In genomic region chr17:86464689-86465363, GRCm38 (mm10) we compare ENCODE assay signal across 9 mouse cellular contexts. TPM values are rescaled to one million over a fixed set of nuclear protein-coding genes. Genes with fewer than 3 reads are reported as not detected.
A peak's percentile ranks its signal among the peaks of the same experiment; 100 is the strongest.
DNase-seq lines count a peak whose midpoint lies in the region; ATAC-seq lines count a peak whose summit lies in the region.
"Had no signal": no experiment of that assay in that cellular context is flagged by ENCODE, and none has a peak within 500 bp of the region (broad histone marks: within the 10 kb centered on the region; RNA-seq: fewer than 3 reads in every experiment).

No protein-coding gene starts in this region.

- peak; percentile 42 for DNase-seq in right cerebral cortex, adult 2 months (ENCODE audit: low spot score in 2 of 2)
- no peak for DNase-seq in right cerebral cortex, postnatal 36 days (ENCODE audit: low spot score in 2 of 2)
- peak; percentile 41 for DNase-seq in layer of hippocampus, adult 9-10 months (ENCODE audit: low spot score)
- peak; percentile 61 for DNase-seq in telencephalon, adult 2 months (ENCODE audit: low read depth, low spot score)
- no peak for DNase-seq in urinary bladder, postnatal 36 days (ENCODE audit: low spot score in 2 of 2)
- no peak for DNase-seq in adrenal gland, adult 8-10 months
- DNase-seq in lung, postnatal 36 days: no peak

- no peak overlapping the region for H3K4me3 ChIP-seq in forebrain, embryonic 16.5 days (replicated peaks; ENCODE audit: low read length)

- H3K9ac ChIP-seq in forebrain, embryonic 16.5 days (replicated peaks; ENCODE audit: low read depth, low read length): 0 out of 2 replicates have a peak overlapping the region, but pooled peaks have one; percentile 9

- H3K4me2 ChIP-seq in forebrain, embryonic 16.5 days (ENCODE audit: low read length): no peak overlapping the region

- ATAC-seq in forebrain, embryonic 16.5 days: peak; percentile 66

- peak overlapping the region; percentile 66 for H3K27ac ChIP-seq in forebrain, embryonic 16.5 days (ENCODE audit: low read length)

- 36% methylated on average over 16 of the region's 16 CpGs for WGBS in forebrain, embryonic 16.5 days

- no peaks in the 10 kb centered on the region for H3K9me3 ChIP-seq in forebrain, embryonic 16.5 days (ENCODE audit: control insufficient read depth, low read length)

- no peaks in the 10 kb centered on the region for H3K36me3 ChIP-seq in forebrain, embryonic 16.5 days (ENCODE audit: control insufficient read depth, insufficient read depth)

- peaks cover 49% of the 10 kb centered on the region for H3K4me1 ChIP-seq in forebrain, embryonic 16.5 days (replicated peaks; ENCODE audit: control insufficient read depth, insufficient read depth, low read length)

- H3K27me3 ChIP-seq in forebrain, embryonic 16.5 days (replicated peaks; ENCODE audit: control insufficient read depth, insufficient read depth, low read length): no peaks in the 10 kb centered on the region

RNA-seq across cellular contexts. Expression of gene Gm10309, which starts 40.2 kb away (rescaled TPM):
- 0.40 and 1.2 TPM in 2 replicates for polyA plus RNA-seq in forebrain, embryonic 16.5 days (2015; fragmentation: Nextera tagmentation; extraction: Ambion mirVana)
- total RNA-seq in adrenal gland, adult 8-10 months (2022): under 1 TPM in 1 of 4 experiments, not detected in 3; 0.28 TPM
- total RNA-seq: left cerebral cortex, postnatal 36 days had no signal

Comparison
In these comparisons a context has a peak if more than half of its experiments do, and no peak if none do; other contexts are left out.
1. DNase-seq: peak in right cerebral cortex, adult 2 months (2 of 2), layer of hippocampus, adult 9-10 months (single experiment) and telencephalon, adult 2 months (single experiment); none in right cerebral cortex, postnatal 36 days (0 of 2), urinary bladder, postnatal 36 days (0 of 2), adrenal gland, adult 8-10 months (single experiment) and lung, postnatal 36 days (single experiment).